Mouse (Mus musculus) kidney, adult 9 months (tissue): ENCODE data around the gene Hnrnpa0.

Experiments
- DNase-seq: peaks from one replicate; pipeline ENCODE4 v3.0.0; 2022

The Hnrnpa0 gene

DNA sequence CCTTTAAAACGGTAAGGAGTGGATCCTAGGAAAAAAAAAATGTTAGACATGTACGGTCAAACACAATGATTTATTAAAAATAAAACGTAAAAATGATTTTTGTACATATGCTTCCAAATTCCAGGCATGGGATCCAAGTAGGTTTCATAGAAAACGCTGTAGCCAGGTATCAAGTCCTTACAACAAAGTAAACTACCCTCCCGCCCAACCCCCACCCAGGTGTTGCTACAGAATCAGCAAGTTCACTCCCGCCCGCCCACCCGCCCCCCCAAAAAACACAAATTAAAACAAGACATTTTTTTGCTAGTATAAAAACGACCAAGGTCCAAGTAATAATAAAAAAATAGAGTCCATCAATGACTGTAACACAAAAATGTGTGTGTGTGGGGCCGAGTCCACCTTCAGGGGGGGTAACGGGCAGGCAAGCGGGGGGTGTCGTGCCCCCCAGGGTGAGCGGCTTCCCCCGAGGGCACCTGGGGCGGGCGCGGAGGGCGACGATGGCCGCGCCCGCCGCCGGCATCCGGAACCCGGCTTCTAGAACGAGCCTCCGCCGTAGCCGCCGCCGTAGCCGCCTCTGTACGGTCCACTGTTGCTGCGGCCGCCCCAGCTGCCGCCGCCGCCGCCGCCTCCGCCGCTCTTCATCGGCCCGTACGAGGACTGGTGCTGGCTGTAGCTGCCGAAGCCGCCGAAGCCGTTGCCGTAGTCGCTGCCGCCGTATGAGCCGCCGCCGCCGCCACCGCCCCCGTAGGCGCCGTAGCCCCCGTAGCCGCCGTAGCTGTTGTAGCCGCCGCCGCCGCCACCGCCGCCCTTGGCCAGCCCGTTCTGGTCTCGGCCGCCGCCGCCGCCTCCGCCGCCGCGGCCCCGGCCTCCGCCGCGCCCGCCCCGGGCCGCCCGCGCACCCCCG lies 1.2 kb downstream of the Hnrnpa0 start:
- no peak for DNase-seq

DNA sequence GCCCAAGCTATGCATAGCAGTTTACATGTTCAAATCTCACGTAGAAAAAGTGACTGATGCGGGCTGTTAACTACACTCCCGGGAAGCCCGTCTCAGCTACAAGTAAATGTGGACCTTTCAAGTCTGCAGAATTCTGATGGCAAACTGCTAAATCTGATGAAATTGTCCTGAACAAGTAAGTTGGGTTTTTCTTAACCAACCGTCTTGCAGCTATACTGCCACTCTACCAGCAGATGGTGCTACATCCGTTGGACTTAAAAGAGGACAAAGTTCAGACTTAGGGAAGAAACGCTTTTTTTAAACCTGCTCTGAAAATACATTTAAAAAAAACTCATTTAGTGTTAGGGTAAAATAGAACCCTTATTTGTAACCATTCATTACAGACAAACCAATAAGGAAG lies 2.2 kb downstream of the Hnrnpa0 start:
- DNase-seq = peak; percentile 81

DNA sequence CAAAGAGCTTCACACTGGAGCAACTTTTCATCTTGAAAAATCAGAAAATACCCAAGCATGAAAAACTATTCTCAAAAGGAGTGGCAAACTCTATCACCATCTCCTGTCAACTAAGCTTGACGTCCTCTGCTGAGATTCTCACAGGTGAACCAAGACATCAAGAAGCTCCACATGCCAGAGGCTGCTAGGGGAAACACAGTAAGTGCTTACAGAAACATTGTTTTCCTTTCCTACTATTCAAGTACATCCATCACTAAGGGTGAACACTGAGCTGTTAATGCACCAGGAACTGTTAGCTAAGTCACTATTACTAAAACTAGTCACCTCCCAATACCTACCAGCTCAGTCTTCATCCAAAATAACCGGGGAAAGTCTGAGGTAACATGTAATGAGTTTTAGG lies 3.4 kb downstream of the Hnrnpa0 start:
- DNase-seq = no peak

DNA sequence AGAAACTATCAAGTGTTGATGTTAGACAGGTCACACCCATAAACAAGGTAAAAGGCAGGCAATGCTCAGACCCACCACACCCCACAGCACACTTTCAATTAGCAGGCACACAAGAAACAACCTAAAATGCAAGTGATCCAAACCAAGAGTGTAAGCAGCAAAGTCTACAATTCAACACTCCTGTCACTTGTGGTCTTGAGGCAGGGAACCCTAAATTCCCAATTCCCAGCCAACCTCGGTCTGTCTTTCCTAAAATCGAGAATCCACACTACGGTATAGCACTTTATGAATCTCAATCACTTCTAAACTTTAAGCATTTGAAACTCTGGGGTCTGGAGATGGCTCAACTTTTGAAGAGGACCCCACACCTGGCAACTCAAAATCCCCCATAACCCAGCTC lies 4.1 kb downstream of the Hnrnpa0 start:
- no peak for DNase-seq

DNA sequence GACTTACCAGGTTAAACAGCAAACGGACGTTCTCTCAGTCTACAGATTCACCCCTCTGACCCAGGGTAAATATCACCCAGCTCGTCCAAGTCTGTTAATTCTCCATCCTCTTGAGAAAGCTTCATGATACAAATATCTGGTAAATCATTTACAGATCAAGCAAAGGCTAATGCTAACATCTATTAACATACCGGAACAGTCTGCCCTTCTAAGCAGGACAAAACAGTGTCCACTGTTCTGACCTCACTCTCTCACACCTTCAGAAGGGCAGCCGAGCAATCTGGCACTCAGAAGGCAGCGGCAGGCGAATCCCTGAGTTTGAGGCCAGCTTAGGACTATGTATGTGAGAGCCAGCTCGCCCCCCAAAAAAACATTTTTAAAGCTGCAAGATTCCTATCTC lies 5.0 kb downstream of the Hnrnpa0 start:
- peak; percentile 92 for DNase-seq

DNA sequence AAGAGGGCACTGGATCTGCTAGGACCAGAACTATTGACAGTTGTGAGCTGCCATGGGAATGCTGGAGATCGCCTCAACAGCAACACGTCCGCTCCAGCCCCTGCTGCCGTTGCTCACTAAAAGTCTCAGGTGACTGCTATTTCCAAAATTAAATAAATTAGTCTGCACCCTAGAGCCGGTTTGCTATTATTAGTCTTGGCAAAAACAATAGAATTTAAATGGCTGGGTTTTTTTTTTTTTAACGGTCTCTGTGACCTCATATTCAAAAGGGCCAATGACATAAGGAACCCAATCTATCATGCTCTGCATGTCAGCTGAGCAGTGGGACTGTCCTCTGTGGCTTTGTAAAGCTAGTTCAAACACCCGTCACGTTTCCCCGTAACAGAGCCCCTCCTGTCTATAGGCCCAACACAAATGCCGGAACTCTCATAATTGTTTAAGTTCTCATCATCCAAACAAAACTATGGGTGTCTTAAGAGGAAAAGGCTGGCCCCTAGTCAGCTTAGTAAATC lies 5.5 kb downstream of the Hnrnpa0 start:
- peak; percentile 62 for DNase-seq

DNA sequence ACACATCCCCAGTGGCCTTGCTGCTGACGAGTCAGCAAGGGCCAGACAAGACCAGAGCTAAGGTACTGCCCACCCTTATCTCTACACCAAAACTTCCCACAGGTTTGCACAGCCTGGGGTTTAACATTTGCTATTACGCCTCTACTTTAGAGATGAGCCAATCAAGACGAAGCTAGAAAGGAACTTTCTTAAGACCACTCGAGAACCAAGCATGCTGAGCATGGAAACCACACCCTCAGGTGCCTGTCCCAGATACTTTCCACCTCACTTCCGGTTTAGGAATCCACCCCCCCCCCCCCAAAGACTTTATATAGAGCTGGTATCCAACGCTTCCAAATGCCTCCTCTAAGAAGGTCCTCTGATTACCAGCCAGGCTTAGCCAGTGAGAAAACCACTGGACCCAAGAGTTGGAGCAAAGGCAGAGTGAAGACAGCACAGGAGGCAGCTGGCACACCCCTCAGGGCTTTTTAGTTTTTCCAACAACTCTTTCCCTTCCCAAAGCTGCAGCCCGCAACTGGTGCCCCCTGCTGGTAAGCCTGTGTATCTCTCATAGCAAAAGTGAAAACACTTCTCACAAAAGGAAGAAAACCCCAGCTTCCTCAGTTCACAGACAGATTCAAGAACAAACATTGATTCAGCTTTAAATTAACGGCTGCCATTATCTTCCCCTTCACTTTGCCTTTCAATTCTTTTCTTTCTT lies 10.9 kb downstream of the Hnrnpa0 start:
- peak; percentile 63 for DNase-seq

DNA sequence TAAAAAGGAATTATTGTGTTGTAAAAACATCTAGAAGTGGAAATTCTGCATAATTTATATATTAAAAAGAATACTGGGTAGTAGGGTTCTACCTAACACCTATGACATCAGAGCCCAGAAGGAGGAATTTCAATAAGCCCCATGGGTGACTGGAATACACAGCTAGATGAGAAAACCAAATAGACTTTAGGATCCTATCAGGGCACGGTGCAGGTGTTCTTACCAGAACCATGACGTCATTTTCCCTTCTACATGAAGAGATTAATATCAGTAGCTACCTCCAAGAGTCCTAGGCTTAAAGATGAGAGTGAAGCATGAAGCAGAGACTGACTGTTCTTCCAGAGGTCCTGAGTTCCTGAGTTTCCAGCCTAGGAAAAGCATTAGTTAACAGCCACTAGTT lies 11.6 kb downstream of the Hnrnpa0 start:
- no peak for DNase-seq

DNA sequence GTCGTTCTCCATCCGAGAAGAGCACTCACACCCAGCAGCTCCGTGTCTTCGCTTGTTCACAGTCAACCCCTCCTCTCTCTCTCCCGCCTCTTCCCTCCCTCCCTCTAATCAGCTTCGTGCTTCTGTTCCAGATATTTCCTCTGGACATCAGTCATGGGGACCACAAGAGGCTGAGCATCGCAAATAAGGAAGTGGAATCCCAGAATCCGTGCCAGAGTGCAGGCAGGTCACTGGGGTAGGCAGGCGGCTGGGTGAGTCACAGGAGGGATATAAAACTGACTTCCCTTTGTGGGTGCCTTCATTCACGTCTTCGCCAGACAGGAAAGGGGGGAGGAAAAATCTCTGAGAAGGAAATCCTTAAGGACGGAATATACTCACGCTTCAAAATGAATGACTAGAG lies 13.1 kb downstream of the Hnrnpa0 start:
- peak; percentile 57 for DNase-seq

DNA sequence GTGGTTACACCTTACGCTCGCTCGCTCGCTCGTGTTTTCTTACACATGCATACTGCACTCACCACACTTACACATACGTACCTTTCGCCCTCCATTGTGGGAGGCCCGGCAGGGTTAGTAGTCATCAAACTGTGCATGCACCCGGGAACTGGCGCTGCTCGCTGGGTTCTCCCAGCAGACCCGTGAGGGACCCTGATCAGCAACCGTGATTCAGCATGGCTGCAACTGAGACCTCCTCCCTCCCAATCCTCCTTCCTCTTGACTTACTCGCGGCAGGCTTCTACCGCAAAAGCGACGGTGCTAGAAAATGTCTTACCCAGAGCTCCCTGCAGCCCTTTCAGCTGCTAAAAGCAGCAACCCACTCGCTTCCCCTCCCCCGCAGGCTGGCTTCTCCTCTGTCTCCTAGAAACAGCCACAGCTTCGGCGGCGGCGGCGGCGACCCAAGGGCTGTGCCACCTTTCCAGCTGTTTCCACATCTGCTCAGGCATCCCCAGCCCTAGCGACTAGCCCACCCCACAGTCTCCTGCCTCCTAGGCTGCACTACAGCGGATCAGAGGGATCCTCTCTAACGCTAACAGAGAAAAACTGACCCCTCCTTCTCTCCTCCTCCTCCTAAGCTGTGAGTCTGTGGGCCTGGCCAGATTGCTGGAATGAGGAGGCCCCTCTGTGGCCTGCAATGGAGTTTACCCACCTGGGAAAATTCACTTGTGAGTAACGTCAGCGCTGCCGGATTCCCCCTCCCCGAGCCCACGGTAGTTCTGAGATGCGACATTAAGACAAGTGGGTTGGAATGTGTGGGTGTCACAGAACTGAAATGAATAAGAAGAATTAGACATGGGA lies 15.1 kb downstream of the Hnrnpa0 start, which contains the start of gene Klhl3:
TSS of gene Klhl3 (minus strand) at position 532 of the 840 bp plus-strand sequence.
- peak; percentile 43 for DNase-seq

DNA sequence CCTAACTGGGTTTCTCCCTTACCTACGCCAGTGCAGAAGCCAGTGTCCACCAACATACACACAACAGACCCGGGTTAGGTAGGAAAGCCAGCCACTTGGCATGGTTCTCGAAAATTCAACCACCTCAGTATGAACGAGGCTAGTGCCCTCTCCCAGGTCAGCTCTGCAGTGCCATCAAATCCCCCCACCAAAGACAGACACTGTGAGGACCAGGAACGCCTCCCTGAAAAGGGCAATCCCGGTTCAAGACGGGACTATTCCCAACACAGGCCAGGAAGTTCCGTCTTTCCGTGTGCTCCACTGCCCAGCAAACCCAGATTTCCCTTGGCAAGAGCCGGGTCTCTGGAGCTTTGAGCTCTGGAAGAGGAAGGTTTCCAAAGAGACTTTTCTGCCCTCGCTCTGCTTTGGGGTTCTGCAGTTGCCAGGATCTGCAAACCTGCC lies 15.7 kb downstream of the Hnrnpa0 start:
- no peak for DNase-seq

DNA sequence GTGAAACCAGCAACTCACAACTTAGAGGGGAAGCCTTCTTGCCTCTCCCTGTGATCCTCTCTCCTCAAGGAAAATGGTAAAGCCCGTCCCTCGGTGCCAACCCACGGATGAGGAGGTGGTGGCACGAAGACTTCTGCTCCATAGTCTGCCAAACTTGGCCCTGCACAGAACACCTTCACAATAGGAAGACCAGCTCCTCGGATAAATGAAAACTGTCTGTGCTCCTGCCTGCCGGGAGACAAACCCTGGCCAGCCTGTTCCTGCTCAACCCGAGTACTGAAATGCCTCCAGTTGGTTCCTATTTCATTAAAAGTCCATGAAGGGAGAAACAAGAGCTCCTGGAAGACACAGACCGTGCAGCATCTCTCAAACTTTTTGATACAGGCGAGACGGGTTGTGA lies 16.2 kb downstream of the Hnrnpa0 start:
- DNase-seq = no peak

DNA sequence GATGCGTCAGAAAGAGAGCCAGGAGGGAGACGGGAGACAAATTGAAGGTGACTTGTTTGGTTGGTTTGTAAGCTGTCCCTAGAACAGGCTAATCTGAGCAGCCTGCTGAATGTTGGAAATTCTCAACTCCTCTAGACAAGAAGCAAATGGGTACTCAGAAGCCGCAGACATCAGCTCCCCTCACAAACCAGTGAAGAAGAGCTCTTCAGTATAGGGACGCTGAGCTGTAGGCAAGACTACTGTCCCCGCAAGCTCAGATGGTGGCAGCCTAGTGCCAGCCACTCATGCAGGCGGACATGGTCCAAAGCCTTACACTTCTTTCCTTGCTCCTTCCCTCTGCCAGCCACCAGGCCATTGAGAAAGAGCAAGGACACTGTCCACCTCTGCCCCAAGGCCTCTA lies 17.1 kb downstream of the Hnrnpa0 start:
- DNase-seq = no peak

DNA sequence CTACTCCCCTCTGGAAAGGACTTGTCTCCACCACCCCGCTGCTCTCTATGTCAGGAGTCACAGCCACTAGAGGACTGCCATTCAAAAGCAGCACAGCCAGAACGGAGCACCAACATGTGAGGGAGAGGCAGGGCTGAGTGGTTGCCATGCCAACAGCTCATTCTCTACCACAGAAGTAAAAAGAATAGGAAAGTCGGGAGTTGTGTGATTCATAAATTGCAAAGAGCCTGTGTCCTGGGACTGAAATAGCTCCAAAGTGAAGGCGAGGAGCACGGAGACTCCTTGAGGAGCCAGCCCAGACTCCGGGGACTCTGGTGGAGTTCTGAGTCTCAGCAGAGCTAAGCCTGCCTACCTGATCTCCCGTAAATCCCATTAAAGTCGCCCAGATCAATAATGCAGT lies 37.7 kb downstream of the Hnrnpa0 start:
- no peak for DNase-seq

DNA sequence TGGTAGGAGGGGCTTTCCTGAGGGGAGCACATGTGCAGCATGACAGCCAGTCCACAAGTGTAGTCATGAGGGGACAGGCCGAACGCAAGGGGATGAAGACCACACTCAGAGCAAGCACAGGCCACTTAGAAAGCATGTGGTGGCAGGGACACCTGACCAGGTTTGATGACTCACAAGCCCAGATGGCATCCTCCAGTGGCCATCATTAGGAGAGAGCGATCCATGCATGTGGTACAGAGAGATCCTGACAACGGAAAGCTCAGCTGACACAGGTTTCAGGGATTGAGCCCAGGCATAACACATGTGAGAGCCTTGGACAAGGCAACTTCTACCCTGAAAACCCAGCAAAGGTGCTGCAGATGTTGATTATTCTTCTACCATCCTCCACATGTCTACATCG lies 44.0 kb downstream of the Hnrnpa0 start:
- no peak for DNase-seq

DNA sequence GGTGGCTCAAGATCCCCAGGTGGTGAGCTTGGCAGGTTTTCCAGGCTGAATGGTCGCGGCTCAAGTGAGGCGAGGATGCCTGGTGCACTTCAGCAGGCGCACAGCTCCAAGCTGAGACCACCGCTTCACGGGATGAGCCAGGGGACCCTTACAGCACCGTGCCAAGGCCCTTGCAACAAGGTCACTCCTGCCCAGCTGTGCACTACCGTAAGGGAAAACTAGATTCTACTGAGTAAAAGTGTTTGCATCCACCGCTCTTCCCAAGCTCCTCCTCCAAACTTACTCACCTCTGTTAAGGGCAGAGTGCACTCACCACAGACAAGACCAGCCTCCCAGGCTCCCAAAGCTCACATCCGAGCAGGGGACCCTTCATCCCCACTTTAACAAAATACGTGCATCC lies 44.8 kb downstream of the Hnrnpa0 start:
- no peak for DNase-seq

DNA sequence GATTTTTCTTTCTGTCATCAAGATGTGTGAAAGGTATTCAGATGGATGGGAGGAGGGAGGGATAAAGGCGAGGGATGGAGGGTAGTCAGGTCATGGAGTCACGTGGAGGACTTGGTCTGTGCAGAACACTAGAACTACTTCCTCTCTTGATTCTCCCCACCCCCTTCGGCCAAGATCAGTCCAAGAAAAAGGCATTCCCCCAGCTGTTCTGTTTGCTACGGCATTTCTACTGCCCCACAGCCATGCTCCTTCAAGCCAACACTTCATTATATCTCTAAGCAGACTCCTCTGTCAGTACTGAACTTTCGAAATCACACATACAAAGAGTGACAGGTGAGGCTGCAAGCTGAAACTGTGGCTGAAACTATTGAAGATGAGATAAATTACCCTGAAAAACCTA lies 45.3 kb downstream of the Hnrnpa0 start:
- no peak for DNase-seq

DNA sequence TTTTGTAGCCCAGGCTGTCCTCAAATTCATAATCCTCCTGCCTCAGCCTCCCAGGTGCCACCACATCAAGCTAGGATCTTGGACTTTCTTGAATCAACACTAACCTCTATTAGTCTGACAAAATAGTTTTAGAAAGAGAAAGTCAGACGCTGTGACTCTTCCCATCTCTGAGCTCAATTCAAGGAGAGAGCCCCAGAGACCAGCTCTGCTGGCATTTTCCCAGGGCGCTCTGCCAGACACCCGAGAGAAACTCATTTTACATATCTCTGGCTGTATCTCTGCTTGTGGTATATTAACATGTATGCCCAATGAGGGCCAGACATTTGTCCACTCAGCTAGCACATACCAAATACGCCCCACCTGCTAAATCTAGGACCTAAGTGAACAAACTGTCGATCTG lies 50.0 kb downstream of the Hnrnpa0 start:
- no peak for DNase-seq
